Mouse (Mus musculus): Measurements from ENCODE around the gene H2-Ob. TPM values are rescaled to one million over a fixed set of nuclear protein-coding genes. Genes with fewer than 3 reads are reported as not detected.

Gene H2-Ob
- polyA plus RNA-seq, 1 experiment, result 1.0 TPM

GRCm38 (mm10) chr17:34249878-34250277 is 11.2 kb downstream of the H2-Ob start:
- H3K4me1 ChIP-seq (ENCODE audit: control insufficient read depth, insufficient read depth, low read length), result no peaks in the 10 kb centered on the region
- no peak overlapping the region for H3K27ac ChIP-seq (ENCODE audit: insufficient read depth, low read length)
- no peak overlapping the region for H3K4me3 ChIP-seq (ENCODE audit: insufficient read depth, low read length)
- TF ChIP-seq POLR2A (IDR thresholded peaks at IDR 0.05; ENCODE audit: extremely low read depth, insufficient read depth, low read length) (no peak), CTCF (IDR thresholded peaks at IDR 0.05; ENCODE audit: extremely low read depth, insufficient read depth, low read length) (peak; percentile 70)

GRCm38 (mm10) chr17:34251666-34252065 is 13.0 kb downstream of the H2-Ob start:
- no peak overlapping the region for H3K27ac ChIP-seq (ENCODE audit: insufficient read depth, low read length)
- no peak overlapping the region for H3K4me3 ChIP-seq (ENCODE audit: insufficient read depth, low read length)
- no peaks in the 10 kb centered on the region for H3K4me1 ChIP-seq (ENCODE audit: control insufficient read depth, insufficient read depth, low read length)
- TF ChIP-seq POLR2A (IDR thresholded peaks at IDR 0.05; ENCODE audit: extremely low read depth, insufficient read depth, low read length), result no peak
- no peak for TF ChIP-seq CTCF (IDR thresholded peaks at IDR 0.05; ENCODE audit: extremely low read depth, insufficient read depth, low read length)

GRCm38 (mm10) chr17:34256501-34256900 is 17.8 kb downstream of the H2-Ob start:
- H3K4me1 ChIP-seq (ENCODE audit: control insufficient read depth, insufficient read depth, low read length), result no peaks in the 10 kb centered on the region
- TF ChIP-seq CTCF (IDR thresholded peaks at IDR 0.05; ENCODE audit: extremely low read depth, insufficient read depth, low read length) (no peak), POLR2A (IDR thresholded peaks at IDR 0.05; ENCODE audit: extremely low read depth, insufficient read depth, low read length) (no peak)
- H3K4me3 ChIP-seq (ENCODE audit: insufficient read depth, low read length), result no peak overlapping the region
- H3K27ac ChIP-seq (ENCODE audit: insufficient read depth, low read length), result no peak overlapping the region

GRCm38 (mm10) chr17:34257594-34258375 is 19.1 kb downstream of the H2-Ob start, which contains the start of gene H2-Ab1:
Gene H2-Ab1, plus strand, starts transcription at chr17:34257689.
- H3K27ac ChIP-seq (ENCODE audit: insufficient read depth, low read length), result no peak within 1 kb of the TSS
- H3K4me1 ChIP-seq (ENCODE audit: control insufficient read depth, insufficient read depth, low read length), result no peaks in the 10 kb centered on the region
- H3K4me3 ChIP-seq (ENCODE audit: insufficient read depth, low read length), result no peak within 1 kb of the TSS
- TF ChIP-seq CTCF (IDR thresholded peaks at IDR 0.05; ENCODE audit: extremely low read depth, insufficient read depth, low read length), result no peak
- TF ChIP-seq POLR2A (IDR thresholded peaks at IDR 0.05; ENCODE audit: extremely low read depth, insufficient read depth, low read length), result no peak

GRCm38 (mm10) chr17:34260551-34260950 is 21.8 kb downstream of the H2-Ob start:
- Histone ChIP-seq H3K4me1 (ENCODE audit: control insufficient read depth, insufficient read depth, low read length) (no peaks in the 10 kb centered on the region; the same call in 1 of the 2 replicates), H3K27ac (ENCODE audit: insufficient read depth, low read length) (no peak overlapping the region), H3K4me3 (ENCODE audit: insufficient read depth, low read length) (no peak overlapping the region)
- no peak for TF ChIP-seq CTCF (IDR thresholded peaks at IDR 0.05; ENCODE audit: extremely low read depth, insufficient read depth, low read length)
- TF ChIP-seq POLR2A (IDR thresholded peaks at IDR 0.05; ENCODE audit: extremely low read depth, insufficient read depth, low read length), result no peak

- TF ChIP-seq POLR2A (IDR thresholded peaks at IDR 0.05; ENCODE audit: extremely low read depth, insufficient read depth, low read length), result no peak
- no peak for TF ChIP-seq CTCF (IDR thresholded peaks at IDR 0.05; ENCODE audit: extremely low read depth, insufficient read depth, low read length)
Observed at GRCm38 (mm10) chr17:34261502-34261901, 22.8 kb downstream of the H2-Ob start.

GRCm38 (mm10) chr17:34263068-34263467 is 24.4 kb downstream of the H2-Ob start:
- Histone ChIP-seq H3K4me3 (ENCODE audit: insufficient read depth, low read length) (peak overlapping the region; percentile 27), H3K27ac (ENCODE audit: insufficient read depth, low read length) (no peak overlapping the region), H3K4me1 (ENCODE audit: control insufficient read depth, insufficient read depth, low read length) (no peaks in the 10 kb centered on the region; the same call in 1 of the 2 replicates)
- TF ChIP-seq CTCF (IDR thresholded peaks at IDR 0.05; ENCODE audit: extremely low read depth, insufficient read depth, low read length), result no peak

More at GRCm38 (mm10) chr17:34261502-34261901, 22.8 kb downstream of the H2-Ob start:
- Histone ChIP-seq H3K27ac (ENCODE audit: insufficient read depth, low read length) (no peak overlapping the region), H3K4me1 (ENCODE audit: control insufficient read depth, insufficient read depth, low read length) (no peaks in the 10 kb centered on the region; the same call in 1 of the 2 replicates), H3K4me3 (ENCODE audit: insufficient read depth, low read length) (no peak overlapping the region)

- no peak overlapping the region for H3K4me3 ChIP-seq (ENCODE audit: insufficient read depth, low read length)
- H3K4me1 ChIP-seq (ENCODE audit: control insufficient read depth, insufficient read depth, low read length), result no peaks in the 10 kb centered on the region; the same call in 1 of the 2 replicates
- no peak for TF ChIP-seq CTCF (IDR thresholded peaks at IDR 0.05; ENCODE audit: extremely low read depth, insufficient read depth, low read length)
- no peak for TF ChIP-seq POLR2A (IDR thresholded peaks at IDR 0.05; ENCODE audit: extremely low read depth, insufficient read depth, low read length)
- no peak overlapping the region for H3K27ac ChIP-seq (ENCODE audit: insufficient read depth, low read length)
Observed at GRCm38 (mm10) chr17:34263811-34264371, 25.2 kb downstream of the H2-Ob start.

- Histone ChIP-seq H3K4me1 (ENCODE audit: control insufficient read depth, insufficient read depth, low read length) (no peaks in the 10 kb centered on the region; the same call in 1 of the 2 replicates), H3K27ac (ENCODE audit: insufficient read depth, low read length) (no peak overlapping the region), H3K4me3 (ENCODE audit: insufficient read depth, low read length) (peak overlapping the region; percentile 37)
- TF ChIP-seq CTCF (IDR thresholded peaks at IDR 0.05; ENCODE audit: extremely low read depth, insufficient read depth, low read length) (no peak), POLR2A (IDR thresholded peaks at IDR 0.05; ENCODE audit: extremely low read depth, insufficient read depth, low read length) (no peak)
Observed at GRCm38 (mm10) chr17:34264452-34265351, 26.0 kb downstream of the H2-Ob start.

Measured in cortical plate, adult 2 months (tissue).